Comparison of ENCODE assay signal across 10 mouse cellular contexts in the genomic region with DNA sequence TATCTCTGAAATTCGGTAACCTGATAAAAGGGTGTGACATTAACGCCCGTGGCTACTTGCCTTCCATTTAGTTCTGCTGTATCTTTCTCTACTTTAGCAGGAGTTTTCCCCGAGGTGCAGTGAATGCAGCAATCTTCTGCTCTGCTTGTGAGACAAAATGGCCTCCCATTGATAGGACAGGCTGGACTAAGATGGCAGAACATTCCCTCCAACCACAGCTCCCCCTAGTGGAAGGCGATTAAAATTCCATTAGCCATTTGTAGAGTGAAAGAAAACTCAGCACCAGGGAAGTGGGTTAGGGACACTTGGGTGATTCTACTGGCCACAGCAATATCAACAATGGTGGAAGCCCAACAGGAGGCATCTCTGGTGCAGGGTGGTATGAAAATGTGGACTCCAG. TPM values are rescaled to one million over a fixed set of nuclear protein-coding genes. Genes with fewer than 3 reads are reported as not detected.
DNase-seq lines count a peak whose midpoint lies in the region; ATAC-seq lines count a peak whose summit lies in the region.
"Had no signal": no experiment of that assay in that cellular context is flagged by ENCODE, and none has a peak within 500 bp of the region (broad histone marks: within the 10 kb centered on the region; RNA-seq: fewer than 3 reads in every experiment).

No protein-coding gene starts in this region.

- no peak overlapping the region for H3K4me2 ChIP-seq in hindbrain, embryonic 13.5 days
- no peak overlapping the region for H3K4me2 ChIP-seq in heart, embryonic 11.5 days

- H3K9ac ChIP-seq in hindbrain, embryonic 13.5 days = no peak overlapping the region
- no peak overlapping the region for H3K9ac ChIP-seq in heart, embryonic 11.5 days (ENCODE audit: low read depth, low read length)

- no peak overlapping the region for H3K27ac ChIP-seq in hindbrain, embryonic 10.5 days
- H3K27ac ChIP-seq in hindbrain, embryonic 13.5 days = no peak overlapping the region
- no peak overlapping the region for H3K27ac ChIP-seq in heart, embryonic 11.5 days (ENCODE audit: low read depth, low read length)

- H3K4me1 ChIP-seq in hindbrain, embryonic 10.5 days (replicated peaks) = peaks cover 10% of the 10 kb centered on the region; the same call in 1 of the 2 replicates
- no peaks in the 10 kb centered on the region for H3K4me1 ChIP-seq in hindbrain, embryonic 13.5 days (replicated peaks)
- H3K4me1 ChIP-seq in heart, embryonic 11.5 days (ENCODE audit: control insufficient read depth, insufficient read depth, low read length) = no peaks in the 10 kb centered on the region

- ATAC-seq in hindbrain, embryonic 13.5 days (ENCODE audit: low FRiP score) = no peak
- ATAC-seq in heart, embryonic 11.5 days (replicated peaks; ENCODE audit: insufficient number of reproducible peaks, low FRiP score, low TSS enrichment) = no peak

- H3K4me3 ChIP-seq in hindbrain, embryonic 10.5 days = no peak overlapping the region
- H3K4me3 ChIP-seq in hindbrain, embryonic 13.5 days = no peak overlapping the region
- H3K4me3 ChIP-seq in heart, embryonic 11.5 days (ENCODE audit: low read depth, low read length) = no peak overlapping the region

- no peaks in the 10 kb centered on the region for H3K9me3 ChIP-seq in hindbrain, embryonic 10.5 days
- no peaks in the 10 kb centered on the region for H3K9me3 ChIP-seq in hindbrain, embryonic 13.5 days
- H3K9me3 ChIP-seq in heart, embryonic 11.5 days (replicated peaks; ENCODE audit: control insufficient read depth, low read length) = no peaks in the 10 kb centered on the region

- H3K36me3 ChIP-seq in hindbrain, embryonic 10.5 days = peaks cover 78% of the 10 kb centered on the region
- peaks cover 46% of the 10 kb centered on the region for H3K36me3 ChIP-seq in hindbrain, embryonic 13.5 days
- no peaks in the 10 kb centered on the region for H3K36me3 ChIP-seq in heart, embryonic 11.5 days (ENCODE audit: control insufficient read depth, insufficient read depth, low read length)

- WGBS in hindbrain, embryonic 10.5 days = 88% methylated on average over 5 of the region's 5 CpGs
- 78% methylated on average over 5 of the region's 5 CpGs for WGBS in hindbrain, embryonic 13.5 days
- WGBS in heart, embryonic 11.5 days (ENCODE audit: insufficient replicate concordance) = 75% methylated on average over 5 of the region's 5 CpGs

- DNase-seq in hindbrain, embryonic 10.5 days (ENCODE audit: low spot score) = peak; percentile 50
- DNase-seq in right cerebral cortex, postnatal 10 days (ENCODE audit: low spot score in 2 of 2) = peak; percentile 31 to 54
- no peak for DNase-seq in right cerebral cortex, postnatal 36 days (ENCODE audit: low spot score in 2 of 2)
- DNase-seq in c-Kit-positive CD71-positive TER-119-negative erythroid progenitor cells, embryonic 14.5 days (ENCODE audit: low read depth) = peak; percentile 22
- peak; percentile 39 to 60 for DNase-seq in natural killer cell, adult 2 months (ENCODE audit: low spot score in 2 of 2)
- DNase-seq in gastrocnemius, adult 8-10 months (ENCODE audit: low spot score in 2 of 2) = no peak

- H3K27me3 ChIP-seq in hindbrain, embryonic 10.5 days (ENCODE audit: insufficient read depth, poor library complexity, severe bottlenecking) = no peaks in the 10 kb centered on the region
- H3K27me3 ChIP-seq in hindbrain, embryonic 13.5 days = no peaks in the 10 kb centered on the region
- H3K27me3 ChIP-seq in heart, embryonic 11.5 days (ENCODE audit: control insufficient read depth, insufficient read depth, low read length) = no peaks in the 10 kb centered on the region

RNA-seq across cellular contexts. Expression of gene Mpeg1, which starts 6.9 kb away (rescaled TPM):
- 0.24 and 0.35 TPM in 2 replicates for polyA plus RNA-seq in hindbrain, embryonic 10.5 days (2016; fragmentation: Nextera tagmentation; extraction: Ambion mirVana)
- polyA plus RNA-seq in hindbrain, embryonic 13.5 days (2015; fragmentation: Nextera tagmentation; extraction: Ambion mirVana) = 0.47 and 0.78 TPM in 2 replicates
- total RNA-seq in gastrocnemius, adult 8-10 months (2022) = 1 to 10 TPM in 2 of 4 experiments, under 1 TPM in 2; 0.53 to 1.4 (median 0.91) TPM
- 0.28 and 0.56 TPM in 2 replicates for polyA plus RNA-seq in heart, embryonic 11.5 days (2014; fragmentation: Nextera tagmentation; extraction: Ambion mirVana)

RNA-seq across cellular contexts. Expression of gene Dtx4, which starts 33.8 kb away (rescaled TPM):
- 56.5 and 65.2 TPM in 2 replicates for polyA plus RNA-seq in hindbrain, embryonic 10.5 days (2016; fragmentation: Nextera tagmentation; extraction: Ambion mirVana)
- 34.8 and 36.8 TPM in 2 replicates for polyA plus RNA-seq in hindbrain, embryonic 13.5 days (2015; fragmentation: Nextera tagmentation; extraction: Ambion mirVana)
- total RNA-seq in gastrocnemius, adult 8-10 months (2022) = 1 to 10 TPM; 2.1 to 2.6 (median 2.4) TPM
- polyA plus RNA-seq in heart, embryonic 11.5 days (2014; fragmentation: Nextera tagmentation; extraction: Ambion mirVana) = 1.3 and 1.8 TPM in 2 replicates

RNA-seq across cellular contexts. Expression of gene Pfpl, which starts 39.7 kb away (rescaled TPM):
- polyA plus RNA-seq in hindbrain, embryonic 10.5 days (2016; fragmentation: Nextera tagmentation; extraction: Ambion mirVana) = not detected in 2 replicates
- not detected in 2 replicates for polyA plus RNA-seq in hindbrain, embryonic 13.5 days (2015; fragmentation: Nextera tagmentation; extraction: Ambion mirVana)
- total RNA-seq in gastrocnemius, adult 8-10 months (2022) = not detected
- not detected in 2 replicates for polyA plus RNA-seq in heart, embryonic 11.5 days (2014; fragmentation: Nextera tagmentation; extraction: Ambion mirVana)
- total RNA-seq: layer of hippocampus, postnatal 14 days had no signal
- polyA plus RNA-seq: cortical plate, adult 2 months had no signal

RNA-seq across cellular contexts. Expression of gene Olfr1441, which starts 50.2 kb away (rescaled TPM):
- not detected in 2 replicates for polyA plus RNA-seq in hindbrain, embryonic 10.5 days (2016; fragmentation: Nextera tagmentation; extraction: Ambion mirVana)
- polyA plus RNA-seq in hindbrain, embryonic 13.5 days (2015; fragmentation: Nextera tagmentation; extraction: Ambion mirVana) = not detected in 2 replicates
- not detected for total RNA-seq in gastrocnemius, adult 8-10 months (2022)
- not detected in 2 replicates for polyA plus RNA-seq in heart, embryonic 11.5 days (2014; fragmentation: Nextera tagmentation; extraction: Ambion mirVana)
- total RNA-seq: layer of hippocampus, postnatal 14 days had no signal
- polyA plus RNA-seq: cortical plate, adult 2 months had no signal

Comparison
In these comparisons a context has a peak if more than half of its experiments do, and no peak if none do; other contexts are left out.
1. DNase-seq: peak in hindbrain, embryonic 10.5 days (single experiment), right cerebral cortex, postnatal 10 days (2 of 2), c-Kit-positive CD71-positive TER-119-negative erythroid progenitor cells, embryonic 14.5 days (single experiment) and natural killer cell, adult 2 months (2 of 2); none in right cerebral cortex, postnatal 36 days (0 of 2) and gastrocnemius, adult 8-10 months (0 of 2).
2. RNA of gene Dtx4, which starts 33.8 kb away (polyA plus RNA-seq): 56.5 to 65.2 TPM in hindbrain, embryonic 10.5 days and 34.8 to 36.8 TPM in hindbrain, embryonic 13.5 days; 1.3 to 1.8 TPM in heart, embryonic 11.5 days; every median in the first group is over 10 times any median in the second.